Mouse (Mus musculus) stomach, embryonic 16.5 days (tissue): ENCODE data around the gene Gpr3. TPM values are rescaled to one million over a fixed set of nuclear protein-coding genes. Genes with fewer than 3 reads are reported as not detected.

ENCODE experiments used
- ATAC-seq: fragments of 200-750 bp; cut with Nextera tagmentation; 2 replicates; pipeline ENCODE4 v1.8.0; 2017; ENCODE audit warnings: moderate number of reproducible peaks, moderate TSS enrichment; ENCODE audit not compliant: insufficient read depth, low FRiP score
- H3K27ac ChIP-seq: fragments of 300-500 bp; sonication (generic); 2 replicates; pipeline ENCODE4 v1.5.1; 2014; ENCODE audit warnings: low read length
- H3K27me3 ChIP-seq: fragments of 300-500 bp; sonication (generic); 2 replicates; pipeline ENCODE4 v1.6.1; 2014; ENCODE audit warnings: low read length, control low read depth, mixed read lengths; ENCODE audit not compliant: control insufficient read depth, insufficient read depth
- H3K36me3 ChIP-seq: fragments of 300-500 bp; sonication (generic); 2 replicates; pipeline ENCODE4 v1.6.1; 2014; ENCODE audit warnings: low read length; ENCODE audit not compliant: control insufficient read depth, insufficient read depth
- H3K4me1 ChIP-seq: fragments of 300-500 bp; sonication (generic); 2 replicates; pipeline ENCODE4 v1.6.1; 2014; ENCODE audit warnings: low read length, control low read depth, mixed read lengths; ENCODE audit not compliant: control insufficient read depth, insufficient read depth
- H3K4me2 ChIP-seq: fragments of 300-500 bp; sonication (generic); 2 replicates; pipeline ENCODE4 v1.6.1; 2014; ENCODE audit warnings: low read depth, low read length, mixed read lengths
- H3K4me3 ChIP-seq: fragments of 300-500 bp; sonication (generic); replicated peaks from 2 replicates; pipeline ENCODE4 v1.5.1; 2014; ENCODE audit warnings: mild to moderate bottlenecking, low read length
- H3K9ac ChIP-seq: fragments of 300-500 bp; sonication (generic); 2 replicates; pipeline ENCODE4 v1.6.1; 2014; ENCODE audit warnings: low read length
- H3K9me3 ChIP-seq: fragments of 300-500 bp; sonication (generic); replicated peaks from 2 replicates; pipeline ENCODE4 v1.6.1; 2016; ENCODE audit warnings: low read length, control low read depth; ENCODE audit not compliant: control insufficient read depth
- WGBS: fragments of 180-500 bp; shearing (Covaris S2); extraction: QIAGEN DNeasy Blood & Tissue Kit; methylation state at CpG from one replicate; pipeline ENCODE4 v1.1.7; 2014; 5-methylcytosine and 5-hydroxymethylcytosine counted together
- polyA plus RNA-seq: library from polyadenylated mRNA; unstranded; fragments of >200 nt; fragmentation: Nextera tagmentation; extraction: Ambion mirVana; gene quantifications from 2 replicates; pipeline ENCODE4 v1.2.1, GENCODE M21; 2015

The Gpr3 gene
- polyA plus RNA-seq, 1 experiment from 2014 or later = 0.12 TPM

- Histone ChIP-seq H3K27me3 (no peaks in the 10 kb centered on the region), H3K9ac (no peak overlapping the region), H3K27ac (no peak overlapping the region), H3K36me3 (peaks cover 3% of the 10 kb centered on the region), H3K4me1 (peaks cover 53% of the 10 kb centered on the region), H3K4me3 (no peak overlapping the region), H3K4me2 (no peak overlapping the region), H3K9me3 (no peaks in the 10 kb centered on the region)
- no peak for ATAC-seq
- WGBS = 70% methylated on average over 4 of the region's 4 CpGs
Observed at GRCm38 (mm10) chr4:133172451-133172850, 39.9 kb downstream of the Gpr3 start.

GRCm38 (mm10) chr4:133170616-133171015 lies 41.7 kb downstream of the Gpr3 start:
- Histone ChIP-seq H3K9ac (no peak overlapping the region), H3K36me3 (no peaks in the 10 kb centered on the region), H3K4me2 (no peak overlapping the region), H3K4me3 (no peak overlapping the region), H3K27me3 (no peaks in the 10 kb centered on the region), H3K4me1 (peaks cover 39% of the 10 kb centered on the region), H3K9me3 (no peaks in the 10 kb centered on the region), H3K27ac (peak overlapping the region; percentile 80)
- no peak for ATAC-seq

GRCm38 (mm10) chr4:133170056-133170524 lies 42.2 kb downstream of the Gpr3 start:
- Histone ChIP-seq H3K4me1 (peaks cover 34% of the 10 kb centered on the region), H3K9ac (no peak overlapping the region), H3K36me3 (no peaks in the 10 kb centered on the region), H3K27ac (peak overlapping the region; percentile 80), H3K4me3 (no peak overlapping the region), H3K9me3 (no peaks in the 10 kb centered on the region), H3K27me3 (no peaks in the 10 kb centered on the region), H3K4me2 (no peak overlapping the region; the same call in 1 of the 2 replicates)
- 72% methylated on average over 3 of the region's 3 CpGs for WGBS
- ATAC-seq = no peak

- no peaks in the 10 kb centered on the region for H3K36me3 ChIP-seq
- WGBS = 64% methylated on average over 10 of the region's 10 CpGs
- no peaks in the 10 kb centered on the region for H3K9me3 ChIP-seq
- peaks cover 30% of the 10 kb centered on the region for H3K4me1 ChIP-seq
- 0 out of 2 replicates have a peak overlapping the region, but pooled peaks have one; percentile 19 for H3K9ac ChIP-seq
- peak; percentile 84; the same call in 1 of the 2 replicates for ATAC-seq
- no peaks in the 10 kb centered on the region for H3K27me3 ChIP-seq
- peak overlapping the region; percentile 25 for H3K4me2 ChIP-seq
- no peak overlapping the region for H3K4me3 ChIP-seq
- H3K27ac ChIP-seq = peak overlapping the region; percentile 80
Observed at GRCm38 (mm10) chr4:133169237-133170055, 42.9 kb downstream of the Gpr3 start.

- Histone ChIP-seq H3K9ac (no peak overlapping the region), H3K36me3 (no peaks in the 10 kb centered on the region), H3K27ac (no peak overlapping the region), H3K27me3 (no peaks in the 10 kb centered on the region), H3K9me3 (no peaks in the 10 kb centered on the region), H3K4me2 (no peak overlapping the region), H3K4me1 (peaks cover 19% of the 10 kb centered on the region; the same call in 1 of the 2 replicates), H3K4me3 (no peak overlapping the region)
- 75% methylated on average over 9 of the region's 9 CpGs for WGBS
- ATAC-seq = no peak
Observed at GRCm38 (mm10) chr4:133166773-133167172, 45.6 kb downstream of the Gpr3 start.

- WGBS = 76% methylated on average over 6 of the region's 6 CpGs
- ATAC-seq = no peak
- Histone ChIP-seq H3K27me3 (no peaks in the 10 kb centered on the region), H3K4me1 (0 out of 2 replicates have a peak, but pooled peaks cover 4% of the 10 kb centered on the region), H3K9me3 (no peaks in the 10 kb centered on the region), H3K4me2 (no peak overlapping the region), H3K4me3 (no peak overlapping the region), H3K9ac (no peak overlapping the region), H3K36me3 (no peaks in the 10 kb centered on the region), H3K27ac (no peak overlapping the region)
Observed at GRCm38 (mm10) chr4:133162196-133162595, 50.1 kb downstream of the Gpr3 start.

- Histone ChIP-seq H3K27me3 (no peaks in the 10 kb centered on the region), H3K4me1 (0 out of 2 replicates have a peak, but pooled peaks cover 4% of the 10 kb centered on the region), H3K9me3 (no peaks in the 10 kb centered on the region), H3K36me3 (no peaks in the 10 kb centered on the region), H3K4me2 (no peak overlapping the region), H3K9ac (no peak overlapping the region), H3K4me3 (no peak overlapping the region), H3K27ac (no peak overlapping the region)
- ATAC-seq = no peak
- 69% methylated on average over 4 of the region's 4 CpGs for WGBS
Observed at GRCm38 (mm10) chr4:133160821-133161220, 51.5 kb downstream of the Gpr3 start.

- no peak overlapping the region for H3K4me3 ChIP-seq
- no peaks in the 10 kb centered on the region for H3K36me3 ChIP-seq
- H3K27me3 ChIP-seq = no peaks in the 10 kb centered on the region
- H3K4me1 ChIP-seq = 0 out of 2 replicates have a peak, but pooled peaks cover 4% of the 10 kb centered on the region
- H3K4me2 ChIP-seq = no peak overlapping the region
- no peak overlapping the region for H3K9ac ChIP-seq
- no peak for ATAC-seq
- WGBS = 87% methylated on average over 8 of the region's 8 CpGs
- H3K9me3 ChIP-seq = no peaks in the 10 kb centered on the region
- H3K27ac ChIP-seq = no peak overlapping the region
Observed at GRCm38 (mm10) chr4:133160211-133160610, 52.1 kb downstream of the Gpr3 start.

GRCm38 (mm10) chr4:133159646-133160045 lies 52.7 kb downstream of the Gpr3 start:
- H3K9ac ChIP-seq = no peak overlapping the region
- no peak overlapping the region for H3K27ac ChIP-seq
- ATAC-seq = no peak
- H3K27me3 ChIP-seq = no peaks in the 10 kb centered on the region
- no peak overlapping the region for H3K4me2 ChIP-seq
- no peaks in the 10 kb centered on the region for H3K9me3 ChIP-seq
- 0 out of 2 replicates have a peak, but pooled peaks cover 4% of the 10 kb centered on the region for H3K4me1 ChIP-seq
- WGBS = 81% methylated on average over 4 of the region's 4 CpGs
- H3K4me3 ChIP-seq = no peak overlapping the region
- no peaks in the 10 kb centered on the region for H3K36me3 ChIP-seq
